Mouse (Mus musculus) lung, postnatal 0 days (tissue): ENCODE data around the gene Cebpz.

Experiments used
- CTCF ChIP-seq: IDR thresholded peaks from 2 replicates; pipeline ENCODE4 v1.5.1; 2016; ENCODE audit warnings: antibody characterized with exemption, mild to moderate bottlenecking
- EP300 ChIP-seq: IDR thresholded peaks from 2 replicates; pipeline ENCODE4 v1.6.1; 2016; ENCODE audit warnings: antibody characterized with exemption, mild to moderate bottlenecking, control low read depth

DNA sequence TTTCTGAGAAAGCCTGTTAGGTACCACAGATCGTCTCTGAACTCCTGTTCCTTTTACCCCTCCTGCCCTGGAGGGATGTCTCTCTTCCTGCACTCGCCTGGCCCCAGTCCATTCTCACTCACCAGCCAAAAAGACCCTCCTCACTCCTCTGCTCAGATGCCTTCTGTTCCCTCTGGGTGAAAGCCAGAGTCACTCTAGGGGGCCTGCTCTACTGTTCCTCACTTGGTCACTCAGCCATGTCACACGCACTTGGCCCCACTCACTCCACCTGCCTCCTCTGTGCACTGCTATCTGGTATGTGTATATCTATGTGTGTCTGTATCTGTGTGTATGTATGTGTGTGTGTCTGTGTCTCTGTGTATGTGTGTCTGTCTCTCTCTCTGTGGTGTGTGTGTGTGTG lies 47.7 kb downstream of the Cebpz start:
- TF ChIP-seq CTCF (no peak), EP300 (no peak)
